Mouse (Mus musculus): ENCODE results near the gene Gart.

The Gart gene

GRCm38 (mm10) chr16:91609501-91610245, 37.1 kb downstream of the Gart start:
- in situ Hi-C loops (cut with MseI, MboI) = no loop called here

GRCm38 (mm10) chr16:91606958-91607357, 39.8 kb downstream of the Gart start:
- in situ Hi-C loops (cut with MseI, MboI) = no loop called here

- in situ Hi-C loops (cut with MseI, MboI) = no loop called here
These were observed 41.6 kb downstream of the Gart start for GRCm38 (mm10) chr16:91605156-91605555.

GRCm38 (mm10) chr16:91601693-91602092, 45.1 kb downstream of the Gart start:
- in situ Hi-C loops (cut with MseI, MboI) = no loop called here

GRCm38 (mm10) chr16:91601081-91601480, 45.7 kb downstream of the Gart start:
- in situ Hi-C loops (cut with MseI, MboI) = no loop called here

- in situ Hi-C loops (cut with MseI, MboI) = no loop called here
These were observed 47.5 kb downstream of the Gart start for GRCm38 (mm10) chr16:91599242-91599641.

GRCm38 (mm10) chr16:91597672-91598010, 49.1 kb downstream of the Gart start, which contains the start of gene Tmem50b:
Tmem50b (minus strand) TSS chr16:91597800.
- in situ Hi-C loops (cut with MseI, MboI) = no loop called here

GRCm38 (mm10) chr16:91596779-91597671, 49.7 kb downstream of the Gart start:
- in situ Hi-C loops (cut with MseI, MboI) = no loop called here

- in situ Hi-C loops (cut with MseI, MboI) = no loop called here
These were observed 50.4 kb downstream of the Gart start for GRCm38 (mm10) chr16:91596397-91596778.

GRCm38 (mm10) chr16:91595076-91595475, 51.7 kb downstream of the Gart start:
- in situ Hi-C loops (cut with MseI, MboI) = no loop called here

- in situ Hi-C loops (cut with MseI, MboI) = no loop called here
These were observed 53.5 kb downstream of the Gart start for GRCm38 (mm10) chr16:91593262-91593661.

- in situ Hi-C loops (cut with MseI, MboI) = no loop called here
These were observed 54.6 kb downstream of the Gart start for GRCm38 (mm10) chr16:91592162-91592561.

- in situ Hi-C loops (cut with MseI, MboI) = no loop called here
These were observed 58.0 kb downstream of the Gart start for GRCm38 (mm10) chr16:91588703-91589102.

GRCm38 (mm10) chr16:91587730-91588453, 58.9 kb downstream of the Gart start:
- in situ Hi-C loops (cut with MseI, MboI) = no loop called here

- in situ Hi-C loops (cut with MseI, MboI) = no loop called here
These were observed 60.5 kb downstream of the Gart start for GRCm38 (mm10) chr16:91586244-91586643.

GRCm38 (mm10) chr16:91585617-91586016, 61.1 kb downstream of the Gart start:
- in situ Hi-C loops (cut with MseI, MboI) = no loop called here

GRCm38 (mm10) chr16:91582307-91582706, 64.4 kb downstream of the Gart start:
- in situ Hi-C loops (cut with MseI, MboI) = loop anchor here in 1 of 2 experiments (5.0 kb wide), 1 partner anchor 70 kb away; no protein-coding TSS in a partner anchor

GRCm38 (mm10) chr16:91578980-91579720, 67.6 kb downstream of the Gart start:
- in situ Hi-C loops (cut with MseI, MboI) = no loop called here

GRCm38 (mm10) chr16:91575151-91575550, 71.6 kb downstream of the Gart start:
- in situ Hi-C loops (cut with MseI, MboI) = no loop called here
